Mouse (Mus musculus) liver, embryonic 14.5 days (tissue): ENCODE measurements around the gene Prdm11. TPM values are rescaled to one million over a fixed set of nuclear protein-coding genes. Genes with fewer than 3 reads are reported as not detected.

ENCODE experiments used
- ATAC-seq: fragments of 200-750 bp; cut with Nextera tagmentation; 2 replicates; pipeline ENCODE4 v1.8.0; 2017; ENCODE audit warnings: moderate number of reproducible peaks, mild to moderate bottlenecking, moderate library complexity; ENCODE audit not compliant: insufficient read depth
- DNase-seq, 3 experiments: peaks; one replicate each; pipeline ENCODE4 v3.0.0-alpha.2; 2012 to 2013; ENCODE audit warnings: low read depth in 3 of 3, low spot score in 3 of 3
- H3K27ac ChIP-seq: fragments of 300-500 bp; sonication (generic); 2 replicates; pipeline ENCODE4 v1.5.1; 2014; ENCODE audit warnings: moderate library complexity, mild to moderate bottlenecking, control low read depth, inconsistent platforms
- H3K27me3 ChIP-seq: fragments of 300-500 bp; sonication (generic); 2 replicates; pipeline ENCODE4 v1.6.1; 2014; ENCODE audit warnings: mild to moderate bottlenecking, low read length, moderate library complexity; ENCODE audit not compliant: control insufficient read depth, insufficient read depth
- H3K36me3 ChIP-seq: fragments of 300-500 bp; sonication (generic); replicated peaks from 2 replicates; pipeline ENCODE4 v1.6.1; 2014; ENCODE audit warnings: low read depth; ENCODE audit not compliant: control insufficient read depth, insufficient read depth
- H3K4me1 ChIP-seq, 2 experiments: fragments of 200-500 bp in 1 of 2; fragments of 300-500 bp in 1 of 2; sonication (generic) in 1 of 2; replicated peaks; 2 replicates each; pipeline ENCODE4 v1.6.1; 2012 to 2014; ENCODE audit warnings: antibody characterized with exemption in 1 of 2, inconsistent platforms in 1 of 2, low read length in 1 of 2; ENCODE audit not compliant: control insufficient read depth in 2 of 2, insufficient read depth in 2 of 2
- H3K4me2 ChIP-seq: fragments of 300-500 bp; sonication (generic); 2 replicates; pipeline ENCODE4 v1.6.1; 2014; ENCODE audit warnings: low read depth, mild to moderate bottlenecking, control low read depth, moderate library complexity
- H3K4me3 ChIP-seq, 2 experiments: fragments of 200-500 bp in 1 of 2; fragments of 300-500 bp in 1 of 2; sonication (generic) in 1 of 2; 2 replicates each; pipeline ENCODE4 v1.5.1; 2012 to 2014; ENCODE audit warnings: low read depth in 2 of 2, low read length in 2 of 2, mild to moderate bottlenecking in 2 of 2, control low read depth in 1 of 2, inconsistent platforms in 1 of 2, moderate library complexity in 1 of 2; ENCODE audit not compliant: insufficient read depth in 1 of 2
- H3K9ac ChIP-seq: fragments of 300-500 bp; sonication (generic); replicated peaks from 2 replicates; pipeline ENCODE4 v1.6.1; 2014; ENCODE audit warnings: mild to moderate bottlenecking, control low read depth, moderate library complexity
- H3K9me3 ChIP-seq: fragments of 300-500 bp; sonication (generic); 2 replicates; pipeline ENCODE4 v1.6.1; 2016; ENCODE audit warnings: low read length, mixed read lengths; ENCODE audit not compliant: control insufficient read depth
- CTCF ChIP-seq: IDR thresholded peaks from 2 replicates; pipeline ENCODE4 v1.5.1; 2016; ENCODE audit warnings: antibody characterized with exemption, low read depth, control low read depth
- EP300 ChIP-seq: IDR thresholded peaks from 2 replicates; pipeline ENCODE4 v1.6.1; 2016; ENCODE audit warnings: antibody characterized with exemption, low read depth
- WGBS: fragments of 180-500 bp; shearing (Covaris S2); extraction: QIAGEN DNeasy Blood & Tissue Kit; methylation state at CpG from one replicate; pipeline ENCODE4 v1.1.7; 2014; ENCODE audit not compliant: insufficient replicate concordance; 5-methylcytosine and 5-hydroxymethylcytosine counted together
- polyA plus RNA-seq, 2 experiments: library from polyadenylated mRNA; depleted of rRNA in 1 of 2; stranded (reverse) in 1 of 2; unstranded in 1 of 2; fragments of >200 nt; fragmentation: Nextera tagmentation in 1 of 2; extraction: Ambion mirVana in 1 of 2; gene quantifications; 2 replicates each; pipeline versions ENCODE4 v1.2.1 to v1.2.3; 2012 to 2014

The Prdm11 gene
- polyA plus RNA-seq, 2 experiments = 1.8 to 3.7 TPM

- TF ChIP-seq EP300 (no peak), CTCF (no peak)
- Histone ChIP-seq H3K9ac (no peak overlapping the region), H3K27me3 (no peaks in the 10 kb centered on the region), H3K4me3 (no peak overlapping the region), H3K4me2 (no peak overlapping the region), H3K27ac (no peak overlapping the region), H3K36me3 (no peaks in the 10 kb centered on the region), H3K4me1 (no peaks in the 10 kb centered on the region), H3K9me3 (no peaks in the 10 kb centered on the region)
- 41% methylated on average over 8 of the region's 8 CpGs for WGBS
- DNase-seq = no peak
- ATAC-seq = no peak
Measured at GRCm38 (mm10) chr2:93085291-93086027, 39.5 kb upstream of the Prdm11 start.

DNA sequence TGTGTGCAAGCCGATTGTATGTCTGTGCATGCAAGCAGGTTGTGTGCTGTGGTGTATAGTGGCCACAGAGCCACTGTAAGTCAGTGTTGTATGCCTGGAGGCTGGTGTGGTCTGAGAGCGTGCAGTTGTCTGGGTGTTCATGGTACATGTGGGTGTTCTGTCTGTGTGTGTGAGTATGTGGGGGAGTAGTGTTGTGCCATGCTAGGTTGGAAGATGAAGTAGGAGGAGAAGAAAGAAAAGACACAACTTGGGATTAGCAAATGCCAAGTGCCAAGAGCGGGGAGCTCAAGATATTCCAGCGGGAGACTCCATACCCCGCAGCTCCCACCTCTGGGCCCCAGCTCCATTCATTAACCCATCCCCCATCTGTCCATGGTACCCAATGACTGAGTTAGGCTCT is 38.5 kb upstream of the Prdm11 start:
- WGBS = 65% methylated on average over 5 of the region's 5 CpGs
- no peaks in the 10 kb centered on the region for H3K27me3 ChIP-seq
- TF ChIP-seq EP300 = no peak
- no peak for TF ChIP-seq CTCF
- DNase-seq = no peak
- no peaks in the 10 kb centered on the region for H3K4me1 ChIP-seq
- no peaks in the 10 kb centered on the region for H3K36me3 ChIP-seq
- no peak overlapping the region for H3K9ac ChIP-seq
- no peak for ATAC-seq
- no peak overlapping the region for H3K4me2 ChIP-seq
- no peak overlapping the region for H3K4me3 ChIP-seq
- H3K9me3 ChIP-seq = no peaks in the 10 kb centered on the region
- no peak overlapping the region for H3K27ac ChIP-seq

- H3K27me3 ChIP-seq = no peaks in the 10 kb centered on the region
- WGBS = 46% methylated on average over 4 of the region's 4 CpGs
- H3K9me3 ChIP-seq = no peaks in the 10 kb centered on the region
- no peaks in the 10 kb centered on the region for H3K4me1 ChIP-seq
- H3K4me3 ChIP-seq = no peak overlapping the region
- H3K27ac ChIP-seq = no peak overlapping the region
- H3K4me2 ChIP-seq = no peak overlapping the region
- DNase-seq (no peak), ATAC-seq (no peak)
- no peak overlapping the region for H3K9ac ChIP-seq
- TF ChIP-seq EP300 = no peak
- no peak for TF ChIP-seq CTCF
- no peaks in the 10 kb centered on the region for H3K36me3 ChIP-seq
Measured at GRCm38 (mm10) chr2:93083317-93083716, 37.4 kb upstream of the Prdm11 start.

DNA sequence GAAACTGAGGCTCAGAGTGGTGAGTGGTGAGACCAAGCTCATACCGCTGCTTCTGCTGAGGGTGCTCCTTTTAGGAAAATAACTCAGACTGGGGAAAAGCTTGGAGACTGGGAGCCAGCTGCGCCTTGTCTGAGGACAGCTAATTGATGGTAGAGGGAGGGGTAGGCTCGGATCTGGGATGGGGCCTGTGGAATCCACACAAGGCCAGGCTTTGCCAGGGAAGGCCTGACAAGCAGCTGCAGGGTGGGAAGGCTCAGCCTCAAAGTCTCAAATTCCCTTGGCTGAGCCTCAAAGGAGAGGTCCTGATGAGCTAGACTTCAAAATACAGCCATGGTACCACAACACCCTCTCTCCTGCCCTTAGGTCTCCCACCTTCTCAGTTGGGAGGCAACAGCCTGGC is 36.9 kb upstream of the Prdm11 start:
- H3K27me3 ChIP-seq = no peaks in the 10 kb centered on the region
- H3K4me1 ChIP-seq = no peaks in the 10 kb centered on the region
- H3K4me2 ChIP-seq = no peak overlapping the region
- no peak overlapping the region for H3K4me3 ChIP-seq
- H3K36me3 ChIP-seq = no peaks in the 10 kb centered on the region
- no peak for TF ChIP-seq CTCF
- TF ChIP-seq EP300 = no peak
- ATAC-seq (no peak), DNase-seq (no peak)
- no peak overlapping the region for H3K9ac ChIP-seq
- no peaks in the 10 kb centered on the region for H3K9me3 ChIP-seq
- H3K27ac ChIP-seq = no peak overlapping the region
- WGBS = 55% methylated on average over 3 of the region's 3 CpGs

- no peak for DNase-seq
Measured at GRCm38 (mm10) chr2:93080871-93081608, 35.1 kb upstream of the Prdm11 start.

More at GRCm38 (mm10) chr2:93080871-93081608, 35.1 kb upstream of the Prdm11 start:
- no peak for ATAC-seq
- Histone ChIP-seq H3K4me1 (no peaks in the 10 kb centered on the region), H3K27me3 (no peaks in the 10 kb centered on the region), H3K9ac (no peak overlapping the region), H3K27ac (no peak overlapping the region), H3K9me3 (no peaks in the 10 kb centered on the region), H3K36me3 (no peaks in the 10 kb centered on the region), H3K4me3 (no peak overlapping the region), H3K4me2 (no peak overlapping the region)
- TF ChIP-seq EP300 = no peak
- WGBS = 54% methylated on average over 5 of the region's 5 CpGs
